Mouse (Mus musculus) intestine, embryonic 14.5 days (tissue): ENCODE data around the gene Rbm10. TPM values are rescaled to one million over a fixed set of nuclear protein-coding genes. Genes with fewer than 3 reads are reported as not detected.

Experiments used
- ATAC-seq: fragments of 200-750 bp; cut with Nextera tagmentation; replicated peaks from 2 replicates; pipeline ENCODE4 v1.8.0; 2017; ENCODE audit warnings: low read depth, moderate number of reproducible peaks, moderate TSS enrichment, moderate library complexity; ENCODE audit not compliant: low FRiP score, low TSS enrichment
- DNase-seq: peaks from one replicate; pipeline ENCODE4 v3.0.0-alpha.2; 2018; ENCODE audit warnings: low spot score
- H3K27ac ChIP-seq: fragments of 300-500 bp; sonication (generic); 2 replicates; pipeline ENCODE4 v1.5.1; 2014; ENCODE audit warnings: low read depth, mild to moderate bottlenecking, control low read depth
- H3K27me3 ChIP-seq: fragments of 300-500 bp; sonication (generic); replicated peaks from 2 replicates; pipeline ENCODE4 v1.6.1; 2014; ENCODE audit warnings: low read length, control low read depth; ENCODE audit not compliant: control insufficient read depth, insufficient read depth
- H3K36me3 ChIP-seq: fragments of 300-500 bp; sonication (generic); 2 replicates; pipeline ENCODE4 v1.6.1; 2014; ENCODE audit warnings: low read length, control low read depth; ENCODE audit not compliant: control insufficient read depth, insufficient read depth
- H3K4me1 ChIP-seq: fragments of 300-500 bp; sonication (generic); replicated peaks from 2 replicates; pipeline ENCODE4 v1.6.1; 2014; ENCODE audit warnings: low read length, control low read depth, mixed read lengths; ENCODE audit not compliant: control insufficient read depth, insufficient read depth
- H3K4me2 ChIP-seq: fragments of 300-500 bp; sonication (generic); 2 replicates; pipeline ENCODE4 v1.6.1; 2014; ENCODE audit warnings: low read length
- H3K4me3 ChIP-seq: fragments of 300-500 bp; sonication (generic); 2 replicates; pipeline ENCODE4 v1.5.1; 2014; ENCODE audit warnings: low read depth, low read length, control low read depth, mixed read lengths
- H3K9ac ChIP-seq: fragments of 300-500 bp; sonication (generic); 2 replicates; pipeline ENCODE4 v1.6.1; 2014; ENCODE audit warnings: mild to moderate bottlenecking, low read length
- H3K9me3 ChIP-seq: fragments of 300-500 bp; sonication (generic); 2 replicates; pipeline ENCODE4 v1.6.1; 2016; ENCODE audit warnings: low read length, control low read depth; ENCODE audit not compliant: control insufficient read depth
- WGBS: fragments of 180-500 bp; shearing (Covaris S2); extraction: QIAGEN DNeasy Blood & Tissue Kit; methylation state at CpG from one replicate; pipeline ENCODE4 v1.1.7; 2014; 5-methylcytosine and 5-hydroxymethylcytosine counted together
- polyA plus RNA-seq: library from polyadenylated mRNA; unstranded; fragments of >200 nt; fragmentation: Nextera tagmentation; extraction: Ambion mirVana; gene quantifications from 2 replicates; pipeline ENCODE4 v1.2.1, GENCODE M21; 2014

The Rbm10 gene
- polyA plus RNA-seq, 1 experiment from 2014 or later: 60.4 TPM

GRCm38 (mm10) chrX:20687519-20688067 lies 70.3 kb downstream of the Rbm10 start, which contains the start of gene Cdk16:
Cdk16 (plus strand) TSS chrX:20687954.
- H3K4me2 ChIP-seq: peak within 1 kb of the TSS; percentile 68
- H3K27ac ChIP-seq: peak within 1 kb of the TSS; percentile 94
- no peaks in the 10 kb centered on the region; the same call in 1 of the 2 replicates for H3K4me1 ChIP-seq
- ATAC-seq: peak; percentile 92
- WGBS: 16% methylated on average over 16 of the region's 16 CpGs
- H3K9ac ChIP-seq: peak within 1 kb of the TSS; percentile 80
- peak within 1 kb of the TSS; percentile 60 for H3K4me3 ChIP-seq
- peak; percentile 73 for DNase-seq
- peaks cover 6% of the 10 kb centered on the region for H3K36me3 ChIP-seq
- H3K27me3 ChIP-seq: no peaks in the 10 kb centered on the region
- no peaks in the 10 kb centered on the region for H3K9me3 ChIP-seq

GRCm38 (mm10) chrX:20688068-20688547 lies 70.8 kb downstream of the Rbm10 start:
- DNase-seq (peak; percentile 86), ATAC-seq (peak; percentile 89)
- peaks cover 5% of the 10 kb centered on the region for H3K36me3 ChIP-seq
- peak overlapping the region; percentile 94 for H3K27ac ChIP-seq
- peak overlapping the region; percentile 60 for H3K4me3 ChIP-seq
- WGBS: 17% methylated on average over 23 of the region's 33 CpGs
- H3K9ac ChIP-seq: peak overlapping the region; percentile 80
- no peaks in the 10 kb centered on the region for H3K9me3 ChIP-seq
- H3K4me2 ChIP-seq: peak overlapping the region; percentile 68
- H3K27me3 ChIP-seq: no peaks in the 10 kb centered on the region
- H3K4me1 ChIP-seq: no peaks in the 10 kb centered on the region; the same call in 1 of the 2 replicates

DNA sequence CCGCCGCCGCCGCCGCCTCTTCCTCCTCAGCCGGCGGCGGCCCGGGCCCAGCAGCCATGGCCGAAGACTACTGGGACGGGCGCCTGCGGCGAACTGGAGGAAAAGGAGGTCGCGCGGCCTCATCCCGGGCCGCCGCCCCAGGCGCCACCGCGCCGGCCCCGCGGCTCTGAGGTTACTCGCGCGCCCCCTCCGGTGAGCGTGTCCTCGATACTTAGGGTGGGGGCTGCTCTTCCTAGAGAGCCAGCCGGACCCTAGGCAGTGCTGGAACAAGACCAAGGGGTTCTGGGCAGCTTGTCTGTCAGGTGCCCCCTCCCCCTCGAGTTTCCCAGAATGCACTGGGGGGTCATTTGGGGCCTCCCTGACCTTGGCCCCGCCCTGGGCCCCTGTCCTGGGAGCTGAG lies 71.3 kb downstream of the Rbm10 start:
- Histone ChIP-seq H3K36me3 (peaks cover 9% of the 10 kb centered on the region), H3K4me2 (peak overlapping the region; percentile 68), H3K9ac (peak overlapping the region; percentile 80), H3K9me3 (no peaks in the 10 kb centered on the region), H3K4me1 (no peaks in the 10 kb centered on the region; the same call in 1 of the 2 replicates), H3K27ac (peak overlapping the region; percentile 94), H3K27me3 (no peaks in the 10 kb centered on the region), H3K4me3 (peak overlapping the region; percentile 60)
- ATAC-seq (peak; percentile 48), DNase-seq (peak; percentile 73)
- 5% methylated on average over 25 of the region's 35 CpGs for WGBS

DNA sequence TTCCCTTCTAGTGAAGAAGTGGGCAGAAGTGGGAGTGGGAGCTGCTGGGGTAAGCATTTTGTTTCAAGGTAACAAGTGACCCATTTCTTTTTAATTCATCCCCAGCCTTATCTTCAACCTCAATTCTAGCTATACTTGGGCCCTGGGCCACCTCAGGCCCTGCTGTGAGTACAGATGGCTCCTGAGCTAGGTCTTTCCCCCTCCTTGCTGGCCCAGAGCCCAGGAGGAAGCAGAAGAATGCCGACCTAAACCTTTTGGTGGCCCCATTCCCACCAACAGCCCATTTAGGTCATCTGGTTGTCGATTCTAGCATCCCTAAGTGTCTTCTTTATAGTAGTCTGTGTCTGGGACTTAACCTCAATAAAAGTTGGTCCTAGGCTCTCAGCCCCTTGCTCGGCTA lies 74.3 kb downstream of the Rbm10 start:
- no peaks in the 10 kb centered on the region; the same call in 1 of the 2 replicates for H3K4me1 ChIP-seq
- ATAC-seq: no peak
- H3K4me3 ChIP-seq: no peak overlapping the region
- WGBS: 70% methylated on average over 3 of the region's 3 CpGs
- H3K27me3 ChIP-seq: no peaks in the 10 kb centered on the region
- no peak overlapping the region for H3K4me2 ChIP-seq
- H3K9me3 ChIP-seq: no peaks in the 10 kb centered on the region
- H3K27ac ChIP-seq: no peak overlapping the region
- peaks cover 36% of the 10 kb centered on the region for H3K36me3 ChIP-seq
- DNase-seq: no peak
- no peak overlapping the region for H3K9ac ChIP-seq

DNA sequence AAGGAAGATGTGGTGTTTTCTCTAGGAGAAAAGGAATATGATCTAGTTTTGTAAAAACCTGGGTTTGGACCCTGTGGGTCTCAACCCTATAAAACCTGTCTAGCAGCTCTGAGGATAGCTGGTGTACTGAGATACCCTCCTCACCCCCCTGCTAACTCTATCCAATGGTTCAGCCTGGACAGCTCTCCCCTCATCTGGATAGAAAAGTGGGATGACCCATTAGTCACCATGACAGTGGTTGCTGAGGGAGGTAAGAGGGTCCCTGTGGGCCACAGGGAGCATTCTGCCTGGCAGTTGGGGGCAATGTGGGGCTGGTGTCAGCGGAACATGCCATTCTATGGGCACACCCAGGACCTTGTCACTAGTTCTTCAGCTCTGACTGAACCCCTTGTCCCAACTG lies 75.3 kb downstream of the Rbm10 start:
- Histone ChIP-seq H3K27me3 (no peaks in the 10 kb centered on the region), H3K27ac (no peak overlapping the region), H3K9ac (no peak overlapping the region), H3K4me2 (no peak overlapping the region), H3K36me3 (peaks cover 44% of the 10 kb centered on the region), H3K4me1 (no peaks in the 10 kb centered on the region), H3K4me3 (no peak overlapping the region), H3K9me3 (no peaks in the 10 kb centered on the region)
- ATAC-seq (no peak), DNase-seq (no peak)
- WGBS: 91% methylated on average over 1 of the region's 1 CpGs

- H3K9ac ChIP-seq: no peak overlapping the region
- DNase-seq (no peak), ATAC-seq (no peak)
- H3K4me1 ChIP-seq: no peaks in the 10 kb centered on the region
- no peak overlapping the region for H3K27ac ChIP-seq
- H3K4me3 ChIP-seq: no peak overlapping the region
- no peaks in the 10 kb centered on the region for H3K27me3 ChIP-seq
- peaks cover 60% of the 10 kb centered on the region for H3K36me3 ChIP-seq
- no peaks in the 10 kb centered on the region for H3K9me3 ChIP-seq
- WGBS: 87% methylated on average over 4 of the region's 4 CpGs
- no peak overlapping the region for H3K4me2 ChIP-seq
These were observed 78.5 kb downstream of the Rbm10 start for GRCm38 (mm10) chrX:20695842-20696241.

Other genes with a start within 250 kb of the Rbm10 start
- gene Jade3, start 191.8 kb upstream of the Rbm10 start, polyA plus RNA-seq: 12.3 and 13.9 TPM in 2 replicates
- gene Rgn, start 67.7 kb upstream of the Rbm10 start, polyA plus RNA-seq: 9.5 and 10.9 TPM in 2 replicates
- 258 and 267 TPM in 2 replicates for gene Ndufb11, start 116 bp downstream of the Rbm10 start, polyA plus RNA-seq
- gene Uba1, start 40.8 kb downstream of the Rbm10 start, polyA plus RNA-seq: 189 and 191 TPM in 2 replicates
- 74.6 and 81.6 TPM in 2 replicates for gene Cdk16, start 70.5 kb downstream of the Rbm10 start, polyA plus RNA-seq
- 36.9 and 41.6 TPM in 2 replicates for gene Usp11, start 86.4 kb downstream of the Rbm10 start, polyA plus RNA-seq
- 95.7 and 110 TPM in 2 replicates for gene Araf, start 180.3 kb downstream of the Rbm10 start, polyA plus RNA-seq